Mouse (Mus musculus): ENCODE measurements at regions not wholly inside any gene's neighbourhood (a gene's known extent, or its start where the extent isn't known, plus 50 kb on each side); places are given as distances from the start of the nearest gene placed in this dataset.

DNA sequence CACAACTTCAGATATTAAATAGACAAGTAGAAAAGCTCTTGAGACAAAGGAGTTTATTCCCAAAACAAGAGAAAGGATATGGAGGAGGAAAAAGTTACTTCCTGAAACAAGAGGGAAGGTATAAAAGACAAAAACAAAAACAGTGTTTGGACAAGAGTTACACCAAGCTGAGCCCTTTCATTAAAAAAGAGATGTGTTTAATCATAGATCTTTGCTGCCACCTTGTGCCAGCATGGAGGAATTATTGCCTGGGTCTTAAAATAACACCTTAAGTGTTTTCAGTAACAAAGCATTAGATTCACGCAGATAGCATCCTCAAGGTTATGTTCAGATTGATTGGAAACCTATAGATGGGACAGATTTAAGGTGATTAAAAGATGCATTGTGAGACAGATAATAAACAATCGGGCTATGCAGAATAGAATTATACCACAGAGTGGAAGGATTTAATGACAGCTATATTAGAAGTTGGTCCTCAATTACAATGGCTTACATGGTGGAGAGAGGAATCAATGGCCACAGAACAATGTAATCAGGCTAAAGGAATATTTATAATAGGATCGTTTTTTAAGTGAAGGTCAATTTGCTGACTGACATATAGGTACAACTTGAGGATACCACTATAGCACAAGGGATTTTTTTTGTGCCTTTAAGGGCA, 97.6 kb downstream of the Tm4sf1 start:
- TF ChIP-seq CTCF (IDR thresholded peaks at IDR 0.05; ENCODE audit: borderline replicate concordance, extremely low read depth, insufficient read depth, insufficient read length) (peak; percentile 52; the same call in 1 of the 2 replicates), POLR2A (IDR thresholded peaks at IDR 0.05; ENCODE audit: borderline replicate concordance, extremely low read depth, insufficient read depth, insufficient read length, poor library complexity, severe bottlenecking) (no peak)
